Mouse (Mus musculus) testis, adult 2 months (tissue): Measurements from ENCODE around the gene Tbc1d16. TPM values are rescaled to one million over a fixed set of nuclear protein-coding genes. Genes with fewer than 3 reads are reported as not detected.
A peak's percentile ranks its signal among the peaks of the same experiment; 100 is the strongest.
"Not testable (repeated sequence)": the region's sequence is repeated elsewhere in the genome, so short reads cannot be mapped to it uniquely, and the experiment has no call there.

Source experiments
- H3K27ac ChIP-seq: fragments of 200-500 bp; 2 replicates; pipeline ENCODE4 v1.5.1; 2012; ENCODE audit warnings: low read depth, low read length; ENCODE audit not compliant: control insufficient read depth, insufficient read depth
- H3K27me3 ChIP-seq: fragments of 200-500 bp; 2 replicates; pipeline ENCODE4 v1.6.1; 2012; ENCODE audit warnings: mild to moderate bottlenecking, low read length, moderate library complexity; ENCODE audit not compliant: control insufficient read depth, insufficient read depth
- H3K36me3 ChIP-seq: fragments of 200-500 bp; 2 replicates; pipeline ENCODE4 v1.6.1; 2012; ENCODE audit warnings: mild to moderate bottlenecking, low read length; ENCODE audit not compliant: control insufficient read depth, insufficient read depth
- H3K4me1 ChIP-seq: fragments of 200-500 bp; 2 replicates; pipeline ENCODE4 v1.6.1; 2012; ENCODE audit warnings: low read length; ENCODE audit not compliant: control insufficient read depth, insufficient read depth
- H3K4me3 ChIP-seq: fragments of 200-500 bp; 2 replicates; pipeline ENCODE4 v1.5.1; 2012; ENCODE audit warnings: low read depth, mild to moderate bottlenecking, low read length, moderate library complexity, mixed read lengths; ENCODE audit not compliant: control insufficient read depth
- CTCF ChIP-seq: fragments of 200-500 bp; IDR thresholded peaks from 2 replicates; pipeline ENCODE4 v1.5.1; 2012; ENCODE audit warnings: low read depth, mild to moderate bottlenecking, inconsistent platforms, low read length, moderate library complexity; ENCODE audit not compliant: control insufficient read depth, insufficient read depth, insufficient replicate concordance
- POLR2A ChIP-seq: fragments of 200-500 bp; IDR thresholded peaks from 2 replicates; pipeline ENCODE4 v1.6.1; 2012; ENCODE audit warnings: low read depth, mild to moderate bottlenecking, inconsistent platforms, low read length, moderate library complexity; ENCODE audit not compliant: control insufficient read depth
- polyA plus RNA-seq: library from polyadenylated mRNA; depleted of rRNA; stranded (reverse); fragments of >200 nt; gene quantifications from 2 replicates; pipeline ENCODE4 v1.2.3, GENCODE M21; 2012

The Tbc1d16 gene
- polyA plus RNA-seq, 1 experiment: 1.1 TPM

DNA sequence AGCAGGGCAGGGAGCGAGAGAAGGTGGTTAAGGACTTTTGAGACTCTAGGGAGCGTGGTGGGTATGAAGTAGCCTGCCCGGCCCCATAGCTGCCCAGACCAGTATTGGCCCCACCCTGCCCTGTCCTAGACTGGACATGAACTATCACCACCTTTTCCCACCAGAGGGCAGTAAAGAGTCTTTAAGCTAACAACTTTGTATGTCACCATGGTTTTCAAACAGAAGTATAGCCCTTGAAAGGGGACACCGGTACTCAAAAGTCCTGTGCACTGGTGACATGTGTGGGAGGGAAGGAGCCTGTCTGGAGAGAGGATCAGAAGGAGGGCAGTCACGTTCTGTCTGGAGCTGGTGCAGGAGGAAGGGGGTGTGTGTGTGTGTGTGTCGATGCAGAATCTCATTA is 20.7 kb upstream of the Tbc1d16 start:
- no peaks in the 10 kb centered on the region; the same call in 1 of the 2 replicates for H3K36me3 ChIP-seq
- H3K27ac ChIP-seq: no peak overlapping the region
- TF ChIP-seq POLR2A: no peak
- TF ChIP-seq CTCF: 0 out of 2 replicates have a peak, but pooled peaks have one; percentile 6
- H3K4me3 ChIP-seq: no peak overlapping the region
- H3K27me3 ChIP-seq: no peaks in the 10 kb centered on the region
- peaks cover 12% of the 10 kb centered on the region for H3K4me1 ChIP-seq

DNA sequence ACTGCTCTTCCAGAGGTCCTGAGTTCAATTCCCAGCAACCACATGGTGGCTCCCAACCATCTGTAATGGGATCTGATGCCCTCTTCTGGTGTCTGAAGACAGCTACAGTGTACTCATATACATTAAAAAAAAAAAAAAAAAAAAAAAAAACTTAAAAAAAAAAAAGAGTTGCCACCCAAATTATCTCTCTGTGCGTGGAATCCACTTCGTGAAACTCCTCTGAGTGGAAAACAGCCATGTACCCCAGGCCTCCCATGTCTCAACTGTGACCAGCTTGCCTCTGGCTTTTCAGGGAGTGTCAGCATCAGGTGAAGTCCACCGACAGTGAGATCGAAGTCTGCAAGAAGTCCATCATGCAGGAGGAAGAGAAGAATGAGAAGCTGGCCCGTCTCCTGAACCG is 17.2 kb upstream of the Tbc1d16 start:
- H3K4me1 ChIP-seq, H3K27ac ChIP-seq, H3K27me3 ChIP-seq, H3K36me3 ChIP-seq, H3K4me3 ChIP-seq: not testable (repeated sequence)

DNA sequence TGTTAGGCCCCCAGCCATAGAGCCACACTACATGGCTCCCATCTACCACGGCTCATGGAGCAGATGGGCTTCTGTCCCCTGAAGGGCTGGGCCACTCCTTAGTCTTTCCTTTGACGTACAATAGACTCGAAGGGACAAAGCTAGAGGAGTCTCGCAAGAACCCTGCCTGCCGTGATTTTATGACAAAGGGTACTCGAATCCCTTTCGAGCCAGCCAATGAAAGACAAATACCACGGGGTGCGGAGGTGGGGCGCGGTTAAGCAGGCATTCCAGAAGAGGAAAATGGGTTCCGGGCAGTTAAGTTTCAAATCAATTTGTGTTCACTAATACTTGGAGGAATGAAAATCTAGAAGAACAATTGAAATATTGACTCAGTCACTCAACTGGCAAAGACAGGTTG is 11.2 kb upstream of the Tbc1d16 start:
- no peaks in the 10 kb centered on the region for H3K27me3 ChIP-seq
- H3K4me1 ChIP-seq: peaks cover 9% of the 10 kb centered on the region
- H3K36me3 ChIP-seq: peaks cover 2% of the 10 kb centered on the region
- H3K4me3 ChIP-seq: no peak overlapping the region
- TF ChIP-seq CTCF (no peak), POLR2A (no peak)
- H3K27ac ChIP-seq: no peak overlapping the region

DNA sequence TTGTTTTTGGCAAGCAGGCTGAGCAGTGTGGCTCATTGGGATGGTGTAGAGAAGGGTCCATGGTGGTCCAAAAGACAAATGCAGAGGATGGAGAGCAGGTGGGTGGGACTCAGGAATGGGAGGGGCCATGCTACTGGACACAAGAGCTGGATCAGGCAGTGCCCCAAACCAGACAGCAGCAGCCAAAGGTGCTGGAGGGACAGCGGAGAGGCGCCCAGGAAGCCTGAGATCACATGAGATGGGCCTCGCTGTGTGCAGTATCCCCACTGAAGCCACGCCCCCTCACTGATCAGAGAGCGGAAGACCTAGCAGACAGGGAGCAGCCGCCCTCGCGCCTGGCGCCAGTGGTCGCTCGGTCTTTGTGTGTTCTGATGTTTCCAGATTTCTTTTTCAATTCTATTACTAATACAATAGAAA is 10.0 kb upstream of the Tbc1d16 start:
- Histone ChIP-seq H3K27me3 (no peaks in the 10 kb centered on the region), H3K36me3 (peaks cover 2% of the 10 kb centered on the region), H3K27ac (no peak overlapping the region), H3K4me1 (peaks cover 9% of the 10 kb centered on the region), H3K4me3 (no peak overlapping the region)
- TF ChIP-seq POLR2A (no peak), CTCF (no peak)

DNA sequence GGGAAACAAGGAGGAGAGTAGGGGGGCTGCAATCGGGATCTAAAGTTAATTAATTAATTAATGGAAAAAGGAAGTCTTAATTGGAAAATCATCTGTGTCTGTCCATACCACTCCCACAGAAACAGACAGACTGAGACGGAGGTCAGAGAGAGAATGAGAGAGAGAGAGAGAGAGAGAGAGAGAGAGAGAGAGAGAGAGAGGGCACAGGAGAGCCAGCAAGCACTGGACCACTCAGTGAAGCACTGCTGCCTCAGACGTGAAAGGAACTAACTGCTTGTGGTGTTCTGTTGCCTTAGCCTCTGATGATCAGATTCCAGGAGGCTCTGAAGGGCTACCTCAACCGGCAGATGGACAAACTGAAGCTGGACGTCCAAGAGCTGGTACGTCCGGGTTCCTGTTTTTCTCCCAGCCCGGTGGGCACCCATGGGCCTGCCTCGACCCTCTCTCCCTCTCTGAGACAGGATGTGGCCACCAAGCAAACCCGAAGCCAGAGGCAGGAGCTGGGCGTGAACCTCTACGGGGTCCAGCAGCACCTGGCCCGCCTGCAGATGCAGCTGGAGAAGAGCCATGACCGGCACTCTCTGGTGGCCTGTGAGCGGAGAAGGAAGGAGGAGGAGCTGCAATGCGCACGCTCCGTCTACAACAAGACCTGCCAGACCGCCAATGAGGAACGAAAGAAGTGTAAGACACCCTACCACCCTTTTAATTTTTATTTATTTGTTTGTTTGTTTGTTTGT is 9.4 kb upstream of the Tbc1d16 start:
- no peak overlapping the region for H3K27ac ChIP-seq
- peaks cover 2% of the 10 kb centered on the region for H3K36me3 ChIP-seq
- H3K4me1 ChIP-seq: peaks cover 9% of the 10 kb centered on the region
- H3K4me3 ChIP-seq: no peak overlapping the region
- H3K27me3 ChIP-seq: no peaks in the 10 kb centered on the region
- TF ChIP-seq CTCF (no peak), POLR2A (no peak)

DNA sequence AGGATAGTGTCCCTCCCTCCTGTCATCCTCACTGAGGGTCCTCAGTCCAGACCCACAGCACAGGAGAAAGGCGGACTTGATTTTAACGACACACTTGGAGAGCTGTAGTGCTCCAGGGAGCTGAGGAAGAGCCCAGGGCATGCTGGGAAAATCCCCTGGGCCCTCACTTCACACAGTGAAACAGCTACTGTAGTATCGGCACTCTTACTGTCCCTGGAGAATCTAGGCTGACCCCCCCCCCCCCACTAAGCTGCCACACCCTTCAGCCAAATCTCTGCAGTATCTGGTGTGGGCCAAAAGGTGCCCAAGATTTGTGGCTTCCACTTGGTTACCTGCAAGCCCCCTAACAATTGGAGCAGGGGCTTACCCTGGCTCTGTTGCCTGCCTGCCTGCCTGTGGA is 8.7 kb upstream of the Tbc1d16 start:
- Histone ChIP-seq H3K27me3 (no peaks in the 10 kb centered on the region), H3K27ac (no peak overlapping the region), H3K36me3 (peaks cover 2% of the 10 kb centered on the region), H3K4me1 (peaks cover 9% of the 10 kb centered on the region), H3K4me3 (no peak overlapping the region)
- TF ChIP-seq CTCF (no peak), POLR2A (no peak)

DNA sequence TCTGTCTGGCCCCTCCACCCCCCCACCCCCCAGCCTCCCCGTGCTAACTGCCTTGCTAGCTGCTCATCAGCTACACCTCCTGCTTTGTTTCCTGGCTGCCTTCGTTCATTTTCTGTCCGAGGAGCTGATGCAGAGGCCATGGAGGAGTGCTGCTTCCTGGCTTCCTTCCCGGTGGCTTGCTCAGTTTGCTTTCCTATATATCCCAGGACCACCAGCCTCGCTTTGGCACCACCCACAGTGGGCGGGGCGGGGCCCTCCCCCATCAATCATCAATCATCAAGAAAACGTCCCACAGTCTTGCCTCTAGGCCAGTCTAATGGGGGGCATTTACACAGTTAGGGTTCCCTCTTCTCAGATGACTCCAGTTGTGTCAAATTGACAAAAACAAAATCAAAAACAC is 8.1 kb upstream of the Tbc1d16 start:
- H3K27ac ChIP-seq: no peak overlapping the region
- H3K4me1 ChIP-seq: peaks cover 9% of the 10 kb centered on the region
- no peak overlapping the region for H3K4me3 ChIP-seq
- H3K27me3 ChIP-seq: no peaks in the 10 kb centered on the region
- peaks cover 2% of the 10 kb centered on the region for H3K36me3 ChIP-seq
- TF ChIP-seq CTCF (no peak), POLR2A (no peak)

DNA sequence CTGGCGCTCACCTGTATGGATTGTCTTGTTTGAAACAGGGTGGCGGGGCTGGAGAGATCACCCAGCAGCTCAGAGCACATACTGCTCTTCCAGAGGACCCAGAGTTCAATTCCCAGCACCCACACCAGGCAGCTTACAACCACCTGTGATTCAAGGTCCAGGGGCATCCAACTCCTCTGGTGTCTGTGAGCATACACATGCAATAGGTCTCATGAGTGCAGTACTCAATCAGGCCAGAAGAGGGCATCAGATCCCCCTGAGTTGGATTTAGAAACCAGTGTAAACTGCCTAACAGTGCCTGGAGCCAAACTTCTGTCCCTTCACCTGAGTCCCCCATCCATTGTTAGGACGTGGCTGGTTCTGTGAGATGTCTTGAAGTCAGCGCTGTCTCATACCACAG is 7.3 kb upstream of the Tbc1d16 start:
- H3K27ac ChIP-seq: no peak overlapping the region
- TF ChIP-seq POLR2A: no peak
- TF ChIP-seq CTCF: peak; percentile 50; the same call in 1 of the 2 replicates
- H3K4me1 ChIP-seq: peaks cover 9% of the 10 kb centered on the region
- H3K36me3 ChIP-seq: peaks cover 2% of the 10 kb centered on the region
- H3K4me3 ChIP-seq: no peak overlapping the region
- no peaks in the 10 kb centered on the region for H3K27me3 ChIP-seq
